Mouse (Mus musculus) urinary bladder, postnatal 36 days (tissue): ENCODE measurements around the gene Utp4.
"Not testable (repeated sequence)": the region's sequence is repeated elsewhere in the genome, so short reads cannot be mapped to it uniquely, and the experiment has no call there.

Experiments used
- DNase-seq, 2 experiments: peaks; one replicate each; pipeline ENCODE4 v3.0.0; 2022; ENCODE audit warnings: low spot score in 2 of 2, mixed read lengths in 1 of 2

Gene Utp4

GRCm38 (mm10) chr8:106893481-106894156 lies at the start of gene Utp4:
Gene Utp4 (plus strand): TSS chr8:106893636.
- DNase-seq = peak; percentile 79 to 85

GRCm38 (mm10) chr8:106850034-106850433 lies 43.4 kb upstream of the Utp4 start:
- no peak for DNase-seq

GRCm38 (mm10) chr8:106854534-106855241 lies 38.7 kb upstream of the Utp4 start:
- DNase-seq = no peak

GRCm38 (mm10) chr8:106855242-106855562 lies 38.2 kb upstream of the Utp4 start:
- DNase-seq = no peak

GRCm38 (mm10) chr8:106862845-106863244 lies 30.6 kb upstream of the Utp4 start:
- DNase-seq = no peak

- no peak for DNase-seq
Observed at GRCm38 (mm10) chr8:106865354-106865753, 28.1 kb upstream of the Utp4 start.

- peak; percentile 20 to 21 for DNase-seq
Observed at GRCm38 (mm10) chr8:106870051-106870450, 23.4 kb upstream of the Utp4 start, which contains the start of gene Has3. Gene Has3 (plus strand): TSS chr8:106870242.

- peak; percentile 44 to 62 for DNase-seq
Observed at GRCm38 (mm10) chr8:106870537-106871327, 22.7 kb upstream of the Utp4 start.

- no peak for DNase-seq
Observed at GRCm38 (mm10) chr8:106871328-106871926, 22.0 kb upstream of the Utp4 start.

- peak; percentile 43 to 64 for DNase-seq
Observed at GRCm38 (mm10) chr8:106871931-106872371, 21.5 kb upstream of the Utp4 start.

GRCm38 (mm10) chr8:106872454-106873034 lies 20.9 kb upstream of the Utp4 start:
- DNase-seq = no peak

- no peak for DNase-seq
Observed at GRCm38 (mm10) chr8:106880121-106880707, 13.2 kb upstream of the Utp4 start.

GRCm38 (mm10) chr8:106884094-106884493 lies 9.3 kb upstream of the Utp4 start:
- not testable (repeated sequence) for DNase-seq

- DNase-seq = not testable (repeated sequence)
Observed at GRCm38 (mm10) chr8:106884826-106885400, 8.5 kb upstream of the Utp4 start.

GRCm38 (mm10) chr8:106887336-106888189 lies 5.9 kb upstream of the Utp4 start:
- peak; percentile 46 to 76 for DNase-seq

GRCm38 (mm10) chr8:106888803-106889202 lies 4.6 kb upstream of the Utp4 start:
- no peak for DNase-seq

- peak in 1 of 2 experiments; percentile 19 for DNase-seq
Observed at GRCm38 (mm10) chr8:106892210-106892805, 1.1 kb upstream of the Utp4 start.

GRCm38 (mm10) chr8:106892806-106893451 lies 507 bp upstream of the Utp4 start:
- peak in 1 of 2 experiments; percentile 28 for DNase-seq

- DNase-seq = peak in 1 of 2 experiments; percentile 30
Observed at GRCm38 (mm10) chr8:106899473-106899872, 6.0 kb downstream of the Utp4 start.
